In the genomic region with DNA sequence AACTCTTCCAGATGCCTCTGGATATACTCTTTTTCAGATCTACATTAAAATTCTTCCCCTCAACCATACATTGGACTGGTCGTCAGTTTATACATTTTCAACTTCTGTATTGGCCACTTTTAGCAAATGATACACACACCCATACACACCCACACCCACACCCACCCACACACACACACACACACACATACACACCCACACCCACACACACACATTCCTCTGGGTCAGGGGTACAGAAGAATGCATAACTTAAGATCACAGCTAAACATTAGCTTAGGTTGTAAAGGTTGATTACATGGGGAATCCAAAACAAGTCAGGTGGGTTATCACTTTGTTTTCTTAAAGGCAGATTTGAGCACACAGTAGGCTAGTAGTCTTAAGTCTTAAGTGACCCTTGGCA, we compare ENCODE assay signal across 25 mouse cellular contexts.
DNase-seq lines count a peak whose midpoint lies in the region; ATAC-seq lines count a peak whose summit lies in the region.
"Had no signal": no experiment of that assay in that cellular context is flagged by ENCODE, and none has a peak within 500 bp of the region (broad histone marks: within the 10 kb centered on the region; RNA-seq: fewer than 3 reads in every experiment).

No protein-coding gene starts in this region.

- 79% methylated on average over 1 of the region's 1 CpGs for WGBS in kidney, embryonic 15.5 days
- WGBS in intestine, embryonic 15.5 days = 54% methylated on average over 1 of the region's 1 CpGs
- 52% methylated on average over 1 of the region's 1 CpGs for WGBS in intestine, embryonic 16.5 days

- no peaks in the 10 kb centered on the region for H3K9me3 ChIP-seq in kidney, embryonic 15.5 days (replicated peaks)
- no peaks in the 10 kb centered on the region for H3K9me3 ChIP-seq in intestine, embryonic 15.5 days
- no peaks in the 10 kb centered on the region for H3K9me3 ChIP-seq in intestine, embryonic 16.5 days (ENCODE audit: control insufficient read depth, low read length)
- H3K9me3 ChIP-seq: embryonic facial prominence, embryonic 10.5 days; embryonic facial prominence, embryonic 13.5 days; forebrain, embryonic 12.5 days; forebrain, embryonic 15.5 days; hindbrain, embryonic 12.5 days; hindbrain, embryonic 15.5 days had no signal

- H3K27ac ChIP-seq in kidney, embryonic 15.5 days = no peak overlapping the region
- H3K27ac ChIP-seq in intestine, embryonic 15.5 days = no peak overlapping the region
- no peak overlapping the region for H3K27ac ChIP-seq in intestine, embryonic 16.5 days (ENCODE audit: low read length)
- H3K27ac ChIP-seq: embryonic facial prominence, embryonic 10.5 days; embryonic facial prominence, embryonic 13.5 days; forebrain, embryonic 12.5 days; forebrain, embryonic 15.5 days; heart, adult 2 months; hindbrain, embryonic 12.5 days; hindbrain, embryonic 15.5 days had no signal

- no peak overlapping the region for H3K9ac ChIP-seq in kidney, embryonic 15.5 days
- no peak overlapping the region for H3K9ac ChIP-seq in intestine, embryonic 15.5 days
- H3K9ac ChIP-seq in intestine, embryonic 16.5 days (ENCODE audit: low read depth, low read length) = no peak overlapping the region
- H3K9ac ChIP-seq: embryonic facial prominence, embryonic 13.5 days; forebrain, embryonic 12.5 days; forebrain, embryonic 15.5 days; hindbrain, embryonic 12.5 days; hindbrain, embryonic 15.5 days had no signal

- H3K4me3 ChIP-seq in kidney, embryonic 15.5 days (replicated peaks) = no peak overlapping the region
- no peak overlapping the region for H3K4me3 ChIP-seq in intestine, embryonic 15.5 days (replicated peaks)
- H3K4me3 ChIP-seq in intestine, embryonic 16.5 days (ENCODE audit: low read length) = no peak overlapping the region
- H3K4me3 ChIP-seq: embryonic facial prominence, embryonic 10.5 days; embryonic facial prominence, embryonic 13.5 days; erythroblast, embryonic 14.5 days; forebrain, embryonic 12.5 days; forebrain, embryonic 15.5 days; heart, adult 2 months; hindbrain, embryonic 12.5 days; hindbrain, embryonic 15.5 days had no signal

- no peak overlapping the region for H3K4me2 ChIP-seq in kidney, embryonic 15.5 days
- H3K4me2 ChIP-seq in intestine, embryonic 15.5 days (replicated peaks) = no peak overlapping the region
- no peak overlapping the region for H3K4me2 ChIP-seq in intestine, embryonic 16.5 days (ENCODE audit: low read depth, low read length)
- H3K4me2 ChIP-seq: embryonic facial prominence, embryonic 13.5 days; forebrain, embryonic 12.5 days; forebrain, embryonic 15.5 days; heart, embryonic 11.5 days; hindbrain, embryonic 12.5 days; hindbrain, embryonic 15.5 days had no signal

- no peaks in the 10 kb centered on the region for H3K27me3 ChIP-seq in kidney, embryonic 15.5 days
- H3K27me3 ChIP-seq in intestine, embryonic 15.5 days (replicated peaks) = no peaks in the 10 kb centered on the region
- H3K27me3 ChIP-seq in intestine, embryonic 16.5 days (replicated peaks; ENCODE audit: control insufficient read depth, insufficient read depth, low read length) = no peaks in the 10 kb centered on the region
- H3K27me3 ChIP-seq: embryonic facial prominence, embryonic 13.5 days; forebrain, embryonic 12.5 days; forebrain, embryonic 15.5 days; hindbrain, embryonic 12.5 days; hindbrain, embryonic 15.5 days had no signal

- no peaks in the 10 kb centered on the region for H3K36me3 ChIP-seq in kidney, embryonic 15.5 days
- H3K36me3 ChIP-seq in intestine, embryonic 15.5 days = no peaks in the 10 kb centered on the region
- H3K36me3 ChIP-seq in intestine, embryonic 16.5 days (ENCODE audit: control insufficient read depth, insufficient read depth, low read length) = no peaks in the 10 kb centered on the region
- H3K36me3 ChIP-seq: embryonic facial prominence, embryonic 10.5 days; embryonic facial prominence, embryonic 13.5 days; forebrain, embryonic 12.5 days; forebrain, embryonic 15.5 days; hindbrain, embryonic 12.5 days; hindbrain, embryonic 15.5 days had no signal

- DNase-seq in kidney, adult 9 months = no peak
- peak; percentile 40 for DNase-seq in kidney, postnatal 10 days
- no peak for DNase-seq in kidney, adult 11 months
- DNase-seq: adrenal gland, adult 8-10 months; adrenal gland, postnatal 25 days; cerebellum, adult 11-12 months; cerebellum, adult 8-10 months; cerebellum, postnatal 10 days; cerebellum, postnatal 36 days; embryo, embryonic 11 days; gastrocnemius, postnatal 25 days; heart, adult 2 months had no signal

- H3K4me1 ChIP-seq in kidney, embryonic 15.5 days = no peaks in the 10 kb centered on the region
- H3K4me1 ChIP-seq in intestine, embryonic 15.5 days (replicated peaks) = no peaks in the 10 kb centered on the region
- H3K4me1 ChIP-seq in intestine, embryonic 16.5 days (ENCODE audit: control insufficient read depth, insufficient read depth, low read length) = no peaks in the 10 kb centered on the region
- H3K4me1 ChIP-seq: embryonic facial prominence, embryonic 10.5 days; embryonic facial prominence, embryonic 13.5 days; forebrain, embryonic 12.5 days; forebrain, embryonic 15.5 days; hindbrain, embryonic 12.5 days; hindbrain, embryonic 15.5 days had no signal

- ATAC-seq in kidney, embryonic 15.5 days (replicated peaks; ENCODE audit: low FRiP score) = 0 out of 2 replicates have a peak, but pooled peaks have one; percentile 18
- ATAC-seq in intestine, embryonic 15.5 days = peak; percentile 79
- peak; percentile 73 for ATAC-seq in intestine, embryonic 16.5 days
- ATAC-seq: activated CD4-positive, CD25-positive, alpha-beta regulatory T cell, adult 4 months; CD4-positive, CD25-positive, alpha-beta regulatory T cell, adult 4 months; forebrain, embryonic 15.5 days had no signal

Comparison
In these comparisons a context has a peak if more than half of its experiments do, and no peak if none do; other contexts are left out.
1. ATAC-seq: peak in every context shown above with its lines; median percentile 79 in intestine, embryonic 15.5 days; 73 in intestine, embryonic 16.5 days; 18 in kidney, embryonic 15.5 days.